ENCODE assay signal across 9 mouse cellular contexts in genomic region chr1:166738029-166738428, GRCm38 (mm10). TPM values are rescaled to one million over a fixed set of nuclear protein-coding genes. Genes with fewer than 3 reads are reported as not detected.
DNase-seq lines count a peak whose midpoint lies in the region; ATAC-seq lines count a peak whose summit lies in the region.
"Had no signal": no experiment of that assay in that cellular context is flagged by ENCODE, and none has a peak within 500 bp of the region (broad histone marks: within the 10 kb centered on the region; RNA-seq: fewer than 3 reads in every experiment).

No protein-coding gene starts in this region.

- H3K9ac ChIP-seq in forebrain, embryonic 11.5 days (ENCODE audit: low read length) = no peak overlapping the region
- no peak overlapping the region for H3K9ac ChIP-seq in forebrain, embryonic 15.5 days (replicated peaks)
- no peak overlapping the region for H3K9ac ChIP-seq in midbrain, embryonic 13.5 days (replicated peaks)
- H3K9ac ChIP-seq in neural tube, embryonic 14.5 days (replicated peaks; ENCODE audit: low read depth, low read length) = no peak overlapping the region

- H3K9me3 ChIP-seq in forebrain, embryonic 11.5 days (ENCODE audit: control insufficient read depth, low read length) = no peaks in the 10 kb centered on the region
- no peaks in the 10 kb centered on the region for H3K9me3 ChIP-seq in forebrain, embryonic 15.5 days
- H3K9me3 ChIP-seq in midbrain, embryonic 10.5 days (replicated peaks) = no peaks in the 10 kb centered on the region
- H3K9me3 ChIP-seq in midbrain, embryonic 13.5 days = no peaks in the 10 kb centered on the region
- no peaks in the 10 kb centered on the region for H3K9me3 ChIP-seq in neural tube, embryonic 14.5 days (ENCODE audit: control insufficient read depth, low read length)

- H3K4me1 ChIP-seq in forebrain, embryonic 11.5 days (replicated peaks; ENCODE audit: control insufficient read depth, insufficient read depth, low read length) = no peaks in the 10 kb centered on the region
- H3K4me1 ChIP-seq in forebrain, embryonic 15.5 days = no peaks in the 10 kb centered on the region
- no peaks in the 10 kb centered on the region for H3K4me1 ChIP-seq in midbrain, embryonic 10.5 days
- 0 out of 2 replicates have a peak, but pooled peaks cover 3% of the 10 kb centered on the region for H3K4me1 ChIP-seq in midbrain, embryonic 13.5 days (replicated peaks)
- no peaks in the 10 kb centered on the region for H3K4me1 ChIP-seq in neural tube, embryonic 14.5 days (ENCODE audit: control insufficient read depth, insufficient read depth, low read length)

- WGBS in forebrain, embryonic 11.5 days = 4% methylated on average over 2 of the region's 2 CpGs
- WGBS in forebrain, embryonic 15.5 days = 1% methylated on average over 2 of the region's 2 CpGs
- 8% methylated on average over 2 of the region's 2 CpGs for WGBS in midbrain, embryonic 10.5 days
- WGBS in midbrain, embryonic 13.5 days = 4% methylated on average over 2 of the region's 2 CpGs
- 2% methylated on average over 2 of the region's 2 CpGs for WGBS in neural tube, embryonic 14.5 days

- peak; percentile 63; the same call in 1 of the 2 replicates for ATAC-seq in forebrain, embryonic 11.5 days (replicated peaks; ENCODE audit: low FRiP score)
- ATAC-seq in forebrain, embryonic 15.5 days (replicated peaks) = no peak
- no peak for ATAC-seq in midbrain, embryonic 13.5 days
- 0 out of 2 replicates have a peak, but pooled peaks have one; percentile 56 for ATAC-seq in neural tube, embryonic 14.5 days (ENCODE audit: low read depth)

- H3K4me3 ChIP-seq in forebrain, embryonic 11.5 days (ENCODE audit: low read depth, low read length) = no peak overlapping the region
- no peak overlapping the region for H3K4me3 ChIP-seq in forebrain, embryonic 15.5 days
- H3K4me3 ChIP-seq in midbrain, embryonic 10.5 days = no peak overlapping the region
- no peak overlapping the region for H3K4me3 ChIP-seq in midbrain, embryonic 13.5 days (replicated peaks)
- no peak overlapping the region for H3K4me3 ChIP-seq in neural tube, embryonic 14.5 days (ENCODE audit: low read depth, low read length)

- H3K36me3 ChIP-seq in forebrain, embryonic 11.5 days (ENCODE audit: control insufficient read depth, insufficient read depth, low read length) = no peaks in the 10 kb centered on the region
- no peaks in the 10 kb centered on the region for H3K36me3 ChIP-seq in forebrain, embryonic 15.5 days
- no peaks in the 10 kb centered on the region for H3K36me3 ChIP-seq in midbrain, embryonic 10.5 days
- no peaks in the 10 kb centered on the region for H3K36me3 ChIP-seq in midbrain, embryonic 13.5 days
- no peaks in the 10 kb centered on the region for H3K36me3 ChIP-seq in neural tube, embryonic 14.5 days (ENCODE audit: control insufficient read depth, insufficient read depth, low read length)

- DNase-seq in forebrain, embryonic 11.5 days (ENCODE audit: low spot score) = peak; percentile 57
- DNase-seq in midbrain, embryonic 10.5 days (ENCODE audit: low spot score) = peak; percentile 38
- peak; percentile 20 for DNase-seq in c-Kit-positive CD71-negative TER-119-negative erythroid progenitor cells, embryonic 14.5 days (ENCODE audit: low read depth)
- DNase-seq in forelimb bud, embryonic 11.5 days (ENCODE audit: low read depth, low spot score) = peak; percentile 39
- no peak for DNase-seq in yolk sac, embryonic 10.5 days (ENCODE audit: low spot score)

- H3K27me3 ChIP-seq in forebrain, embryonic 11.5 days (ENCODE audit: control insufficient read depth, insufficient read depth, low read length) = no peaks in the 10 kb centered on the region
- H3K27me3 ChIP-seq in forebrain, embryonic 15.5 days = no peaks in the 10 kb centered on the region
- H3K27me3 ChIP-seq in midbrain, embryonic 10.5 days (ENCODE audit: low read depth, poor library complexity, severe bottlenecking) = no peaks in the 10 kb centered on the region
- no peaks in the 10 kb centered on the region for H3K27me3 ChIP-seq in midbrain, embryonic 13.5 days
- no peaks in the 10 kb centered on the region for H3K27me3 ChIP-seq in neural tube, embryonic 14.5 days (ENCODE audit: control insufficient read depth, insufficient read depth, low read length)

- H3K4me2 ChIP-seq in forebrain, embryonic 11.5 days (ENCODE audit: low read depth, low read length, severe bottlenecking) = no peak overlapping the region
- H3K4me2 ChIP-seq in forebrain, embryonic 15.5 days (replicated peaks) = no peak overlapping the region
- H3K4me2 ChIP-seq in midbrain, embryonic 13.5 days (replicated peaks) = no peak overlapping the region
- no peak overlapping the region for H3K4me2 ChIP-seq in neural tube, embryonic 14.5 days (ENCODE audit: low read depth, low read length)

- H3K27ac ChIP-seq in forebrain, embryonic 11.5 days (ENCODE audit: low read depth, low read length) = no peak overlapping the region
- H3K27ac ChIP-seq in forebrain, embryonic 15.5 days (replicated peaks) = no peak overlapping the region
- H3K27ac ChIP-seq in midbrain, embryonic 10.5 days (replicated peaks) = no peak overlapping the region
- H3K27ac ChIP-seq in midbrain, embryonic 13.5 days = no peak overlapping the region
- H3K27ac ChIP-seq in neural tube, embryonic 14.5 days (ENCODE audit: low read depth, low read length) = no peak overlapping the region

RNA-seq across cellular contexts. Expression of gene Fmo9, which starts 56.4 kb away (rescaled TPM):
- not detected in 2 replicates for polyA plus RNA-seq in forebrain, embryonic 11.5 days (2014; fragmentation: Nextera tagmentation; extraction: Ambion mirVana)
- polyA plus RNA-seq in forebrain, embryonic 15.5 days (2015; fragmentation: Nextera tagmentation; extraction: Ambion mirVana) = not detected in 2 replicates
- polyA plus RNA-seq in midbrain, embryonic 10.5 days (2016; fragmentation: Nextera tagmentation; extraction: Ambion mirVana) = not detected in 2 replicates
- polyA plus RNA-seq in midbrain, embryonic 13.5 days (2015; fragmentation: Nextera tagmentation; extraction: Ambion mirVana) = not detected in 2 replicates
- not detected in 2 replicates for polyA plus RNA-seq in neural tube, embryonic 14.5 days (2014; fragmentation: Nextera tagmentation; extraction: Ambion mirVana)
- polyA plus RNA-seq: heart, embryonic 14.5 days had no signal

Comparison
In these comparisons a context has a peak if more than half of its experiments do, and no peak if none do; other contexts are left out.
1. ATAC-seq: peak in forebrain, embryonic 11.5 days (single experiment) and neural tube, embryonic 14.5 days (single experiment); none in forebrain, embryonic 15.5 days (single experiment) and midbrain, embryonic 13.5 days (single experiment).